Mouse (Mus musculus) ES-E14 (cell line): ENCODE measurements around the gene Col9a3. TPM values are rescaled to one million over a fixed set of nuclear protein-coding genes. Genes with fewer than 3 reads are reported as not detected.

Source experiments
- DNase-seq: peaks from one replicate; pipeline ENCODE4 v3.0.0-alpha.2; 2013; ENCODE audit warnings: low read depth, low spot score
- H3K27ac ChIP-seq: 2 replicates; pipeline ENCODE4 v1.5.1; 2012; ENCODE audit warnings: low read depth, mild to moderate bottlenecking, low read length, moderate library complexity, mixed read lengths; ENCODE audit not compliant: poor library complexity, insufficient read depth, severe bottlenecking
- H3K36me3 ChIP-seq: 2 replicates; pipeline ENCODE4 v1.6.1; 2012; ENCODE audit warnings: mild to moderate bottlenecking, low read length, moderate library complexity, mixed read lengths; ENCODE audit not compliant: control insufficient read depth, poor library complexity, insufficient read depth, severe bottlenecking
- H3K4me1 ChIP-seq, 2 experiments: fragments of 150-350 bp in 1 of 2; sonication (generic) in 1 of 2; 2 replicates each; pipeline ENCODE4 v1.6.1; 2012; ENCODE audit warnings: low read length in 2 of 2, mild to moderate bottlenecking in 1 of 2, mixed read lengths in 1 of 2; ENCODE audit not compliant: control insufficient read depth in 2 of 2, insufficient read depth in 2 of 2, poor library complexity in 1 of 2
- H3K4me3 ChIP-seq, 2 experiments: fragments of 150-350 bp in 1 of 2; sonication (generic) in 1 of 2; 2 replicates each; pipeline ENCODE4 v1.5.1; 2012; ENCODE audit warnings: low read length in 2 of 2, low read depth in 1 of 2, mild to moderate bottlenecking in 1 of 2, mixed read lengths in 1 of 2; ENCODE audit not compliant: insufficient read depth in 1 of 2, poor library complexity in 1 of 2, severe bottlenecking in 1 of 2
- H3K9ac ChIP-seq: 2 replicates; pipeline ENCODE4 v1.6.1; 2012; ENCODE audit warnings: low read depth, mild to moderate bottlenecking, low read length, mixed read lengths; ENCODE audit not compliant: poor library complexity, insufficient read depth, severe bottlenecking
- H3K9me3 ChIP-seq: fragments of 150-350 bp; sonication (generic); 2 replicates; pipeline ENCODE4 v1.6.1; 2012; ENCODE audit warnings: low read depth, mild to moderate bottlenecking, low read length; ENCODE audit not compliant: control insufficient read depth, insufficient read depth
- CHD2 ChIP-seq: IDR thresholded peaks from 2 replicates; pipeline ENCODE4 v1.6.1; 2014; ENCODE audit warnings: mild to moderate bottlenecking, low read depth, low read length, inconsistent platforms
- HCFC1 ChIP-seq: IDR thresholded peaks from 2 replicates; pipeline ENCODE4 v1.6.1; 2012; ENCODE audit warnings: low read length, inconsistent platforms, borderline replicate concordance; ENCODE audit not compliant: insufficient read depth
- MAFK ChIP-seq: IDR thresholded peaks from 2 replicates; pipeline ENCODE4 v1.6.1; 2014; ENCODE audit warnings: mild to moderate bottlenecking, low read depth, low read length, inconsistent platforms; ENCODE audit not compliant: insufficient read depth
- ZC3H11A ChIP-seq: IDR thresholded peaks from 2 replicates; pipeline ENCODE4 v1.6.1; 2012; ENCODE audit warnings: low read depth, mild to moderate bottlenecking, inconsistent platforms, low read length, borderline replicate concordance
- ZNF384 ChIP-seq: IDR thresholded peaks from 2 replicates; pipeline ENCODE4 v1.6.1; 2012; ENCODE audit warnings: low read depth, low read length, inconsistent platforms
- in situ Hi-C, 2 experiments: fragments of 600-800 bp; cut with MboI; formaldehyde crosslinking; loops; one replicate each; pipeline ENCODE4 v1.15.1; 2025; ENCODE audit warnings: low sequenced_read_pairs in 2 of 2, inconsistent platforms in 1 of 2; ENCODE audit not compliant: unreplicated experiment in 2 of 2
- total RNA-seq: library from RNA; depleted of rRNA; stranded (reverse); fragments of 300-350 nt; gene quantifications from 2 replicates; pipeline ENCODE4 v1.2.3, GENCODE M21; 2012; rRNA removed

Gene Col9a3
- 5.4 and 7.9 TPM in 2 replicates for total RNA-seq

GRCm38 (mm10) chr2:180597490-180597889 is at the start of gene Col9a3:
Col9a3 (plus strand) TSS chr2:180597790.
- Histone ChIP-seq H3K36me3 (peaks cover 23% of the 10 kb centered on the region), H3K27ac (no peak within 1 kb of the TSS), H3K4me3 (peak within 1 kb of the TSS; percentile 51 to 63), H3K9ac (peak within 1 kb of the TSS; percentile 37; the same call in 1 of the 2 replicates), H3K4me1 (peaks cover 0 to 3% of the 10 kb centered on the region in 2 experiments; a peak in 1 of 4 replicates), H3K9me3 (no peaks in the 10 kb centered on the region)
- TF ChIP-seq CHD2 (no peak), ZC3H11A (no peak), ZNF384 (no peak), HCFC1 (no peak), MAFK (no peak)
- in situ Hi-C loops = no loop called here
- no peak for DNase-seq

GRCm38 (mm10) chr2:180552340-180552739 is 45.2 kb upstream of the Col9a3 start:
- Histone ChIP-seq H3K4me3 (no peak overlapping the region), H3K36me3 (no peaks in the 10 kb centered on the region), H3K4me1 (no peaks in the 10 kb centered on the region; a peak in 1 of 4 replicates), H3K27ac (no peak overlapping the region), H3K9ac (no peak overlapping the region), H3K9me3 (no peaks in the 10 kb centered on the region)
- in situ Hi-C loops = loop anchor here (5.0 to 25.0 kb wide), 3 partner anchors 58 to 235 kb away; partner anchors contain the start of genes Bhlhe23 (in 1 of the 2) and Ntsr1 (in 1 of the 2)
- DNase-seq = no peak
- no peak for TF ChIP-seq MAFK
- no peak for TF ChIP-seq ZC3H11A
- no peak for TF ChIP-seq HCFC1
- TF ChIP-seq ZNF384 = no peak
- TF ChIP-seq CHD2 = no peak

- Histone ChIP-seq H3K27ac (no peak overlapping the region), H3K9ac (no peak overlapping the region), H3K36me3 (no peaks in the 10 kb centered on the region), H3K4me3 (no peak overlapping the region), H3K9me3 (no peaks in the 10 kb centered on the region), H3K4me1 (no peaks in the 10 kb centered on the region)
- TF ChIP-seq ZNF384 = no peak
- TF ChIP-seq ZC3H11A = no peak
- no peak for TF ChIP-seq MAFK
- TF ChIP-seq HCFC1 = no peak
- TF ChIP-seq CHD2 = no peak
- no peak for DNase-seq
- in situ Hi-C loops = loop anchor here in 1 of 2 experiments (10.0 to 25.0 kb wide), 2 partner anchors 60 to 232 kb away; partner anchors contain the start of genes Bhlhe23 and Ntsr1
Measured at GRCm38 (mm10) chr2:180555219-180555618, 42.4 kb upstream of the Col9a3 start.

GRCm38 (mm10) chr2:180556470-180556869 is 41.1 kb upstream of the Col9a3 start:
- H3K9ac ChIP-seq = no peak overlapping the region
- H3K4me1 ChIP-seq = no peaks in the 10 kb centered on the region
- in situ Hi-C loops = loop anchor here in 1 of 2 experiments (10.0 to 25.0 kb wide), 2 partner anchors 62 to 231 kb away; partner anchors contain the start of genes Bhlhe23 and Ntsr1
- H3K9me3 ChIP-seq = no peaks in the 10 kb centered on the region
- TF ChIP-seq HCFC1 (no peak), ZC3H11A (no peak), CHD2 (no peak), MAFK (no peak), ZNF384 (no peak)
- H3K27ac ChIP-seq = no peak overlapping the region
- H3K4me3 ChIP-seq = no peak overlapping the region
- DNase-seq = no peak
- no peaks in the 10 kb centered on the region for H3K36me3 ChIP-seq

- Histone ChIP-seq H3K9ac (no peak overlapping the region), H3K36me3 (no peaks in the 10 kb centered on the region), H3K4me1 (no peaks in the 10 kb centered on the region), H3K9me3 (no peaks in the 10 kb centered on the region), H3K4me3 (no peak overlapping the region), H3K27ac (no peak overlapping the region)
- in situ Hi-C loops = loop anchor here in 1 of 2 experiments (25.0 kb wide), 1 partner anchor 227 kb away; the partner anchor contains the start of gene Bhlhe23
- DNase-seq = peak; percentile 51
- TF ChIP-seq ZC3H11A = peak; percentile 76
- no peak for TF ChIP-seq MAFK
Measured at GRCm38 (mm10) chr2:180560245-180560644, 37.3 kb upstream of the Col9a3 start.
